Mouse (Mus musculus): ENCODE results near the gene Ercc6l2.
A peak's percentile ranks its signal among the peaks of the same experiment; 100 is the strongest.

Ercc6l2 gene

GRCm38 (mm10) chr13:63929917-63930515 lies 115.0 kb downstream of the Ercc6l2 start:
- DNase-seq (ENCODE audit: low spot score in 2 of 2): no peak

GRCm38 (mm10) chr13:63930525-63930924 lies 115.5 kb downstream of the Ercc6l2 start:
- no peak for DNase-seq (ENCODE audit: low spot score in 2 of 2)

- DNase-seq (ENCODE audit: low spot score in 2 of 2): no peak
These were observed 121.3 kb downstream of the Ercc6l2 start for GRCm38 (mm10) chr13:63936369-63936768.

- no peak for DNase-seq (ENCODE audit: low spot score in 2 of 2)
These were observed 125.2 kb downstream of the Ercc6l2 start for GRCm38 (mm10) chr13:63940257-63940656.

- no peak for DNase-seq (ENCODE audit: low spot score in 2 of 2)
These were observed 126.1 kb downstream of the Ercc6l2 start for GRCm38 (mm10) chr13:63941170-63941569.

GRCm38 (mm10) chr13:63943605-63944004 lies 128.6 kb downstream of the Ercc6l2 start:
- no peak for DNase-seq (ENCODE audit: low spot score in 2 of 2)

- peak in 1 of 2 experiments; percentile 10 for DNase-seq (ENCODE audit: low spot score in 2 of 2)
These were observed 129.4 kb downstream of the Ercc6l2 start for GRCm38 (mm10) chr13:63944344-63945021.
